Mouse (Mus musculus): ENCODE measurements around the gene Cyp1a1. TPM values are rescaled to one million over a fixed set of nuclear protein-coding genes. Genes with fewer than 3 reads are reported as not detected.

The Cyp1a1 gene
- polyA plus RNA-seq, 1 experiment from 2014 or later = not detected

GRCm38 (mm10) chr9:57712194-57712593, 24.5 kb downstream of the Cyp1a1 start:
- H3K9me3 ChIP-seq = no peaks in the 10 kb centered on the region; the same call in 1 of the 2 replicates
- no peak overlapping the region for H3K27ac ChIP-seq
- no peak overlapping the region for H3K9ac ChIP-seq
- no peak overlapping the region for H3K4me2 ChIP-seq (replicated peaks)
- peaks cover 49% of the 10 kb centered on the region for H3K36me3 ChIP-seq
- ATAC-seq (ENCODE audit: low FRiP score, low read depth) = no peak
- WGBS = 79% methylated on average over 2 of the region's 2 CpGs
- H3K27me3 ChIP-seq = no peaks in the 10 kb centered on the region
- H3K4me1 ChIP-seq = peaks cover 12% of the 10 kb centered on the region
- H3K4me3 ChIP-seq = no peak overlapping the region

GRCm38 (mm10) chr9:57718408-57718807, 30.7 kb downstream of the Cyp1a1 start:
- H3K27me3 ChIP-seq = no peaks in the 10 kb centered on the region
- H3K4me1 ChIP-seq = 0 out of 2 replicates have a peak, but pooled peaks cover 2% of the 10 kb centered on the region
- ATAC-seq (ENCODE audit: low FRiP score, low read depth) = no peak
- H3K9me3 ChIP-seq = no peaks in the 10 kb centered on the region
- H3K4me3 ChIP-seq = no peak overlapping the region
- peaks cover 70% of the 10 kb centered on the region for H3K36me3 ChIP-seq
- no peak overlapping the region for H3K27ac ChIP-seq
- H3K4me2 ChIP-seq (replicated peaks) = no peak overlapping the region
- no peak overlapping the region for H3K9ac ChIP-seq
- WGBS = 89% methylated on average over 7 of the region's 7 CpGs

- Histone ChIP-seq H3K4me3 (no peak overlapping the region), H3K9me3 (no peaks in the 10 kb centered on the region), H3K27ac (no peak overlapping the region), H3K4me1 (0 out of 2 replicates have a peak, but pooled peaks cover 3% of the 10 kb centered on the region), H3K36me3 (peaks cover 50% of the 10 kb centered on the region), H3K9ac (no peak overlapping the region), H3K4me2 (replicated peaks) (no peak overlapping the region), H3K27me3 (no peaks in the 10 kb centered on the region)
- WGBS = 90% methylated on average over 3 of the region's 3 CpGs
- ATAC-seq (ENCODE audit: low FRiP score, low read depth) = no peak
Measured at GRCm38 (mm10) chr9:57720736-57721135, 33.0 kb downstream of the Cyp1a1 start.

GRCm38 (mm10) chr9:57722371-57722770, 34.6 kb downstream of the Cyp1a1 start:
- H3K36me3 ChIP-seq = peaks cover 54% of the 10 kb centered on the region
- no peak overlapping the region for H3K4me3 ChIP-seq
- H3K9ac ChIP-seq = no peak overlapping the region
- WGBS = 71% methylated on average over 1 of the region's 1 CpGs
- ATAC-seq (ENCODE audit: low FRiP score, low read depth) = no peak
- H3K9me3 ChIP-seq = no peaks in the 10 kb centered on the region
- no peak overlapping the region for H3K4me2 ChIP-seq (replicated peaks)
- H3K27me3 ChIP-seq = no peaks in the 10 kb centered on the region
- H3K27ac ChIP-seq = no peak overlapping the region
- H3K4me1 ChIP-seq = 0 out of 2 replicates have a peak, but pooled peaks cover 3% of the 10 kb centered on the region

- no peaks in the 10 kb centered on the region for H3K9me3 ChIP-seq
- H3K4me3 ChIP-seq = no peak overlapping the region
- H3K9ac ChIP-seq = no peak overlapping the region
- H3K36me3 ChIP-seq = peaks cover 54% of the 10 kb centered on the region
- WGBS = 69% methylated on average over 5 of the region's 5 CpGs
- H3K27ac ChIP-seq = no peak overlapping the region
- no peak for ATAC-seq (ENCODE audit: low FRiP score, low read depth)
- H3K4me1 ChIP-seq = 0 out of 2 replicates have a peak, but pooled peaks cover 3% of the 10 kb centered on the region
- no peaks in the 10 kb centered on the region for H3K27me3 ChIP-seq
- no peak overlapping the region for H3K4me2 ChIP-seq (replicated peaks)
Measured at GRCm38 (mm10) chr9:57723315-57723715, 35.6 kb downstream of the Cyp1a1 start.

- H3K4me2 ChIP-seq (replicated peaks) = no peak overlapping the region
- no peak overlapping the region for H3K27ac ChIP-seq
- no peak overlapping the region for H3K9ac ChIP-seq
- H3K9me3 ChIP-seq = no peaks in the 10 kb centered on the region
- H3K4me3 ChIP-seq = no peak overlapping the region
- peaks cover 51% of the 10 kb centered on the region for H3K36me3 ChIP-seq
- H3K4me1 ChIP-seq = 0 out of 2 replicates have a peak, but pooled peaks cover 3% of the 10 kb centered on the region
- 87% methylated on average over 5 of the region's 5 CpGs for WGBS
- no peaks in the 10 kb centered on the region for H3K27me3 ChIP-seq
- no peak for ATAC-seq (ENCODE audit: low FRiP score, low read depth)
Measured at GRCm38 (mm10) chr9:57723796-57724195, 36.1 kb downstream of the Cyp1a1 start.

- no peaks in the 10 kb centered on the region for H3K27me3 ChIP-seq
- WGBS = 97% methylated on average over 3 of the region's 3 CpGs
- H3K36me3 ChIP-seq = peaks cover 52% of the 10 kb centered on the region
- H3K4me2 ChIP-seq (replicated peaks) = no peak overlapping the region
- H3K4me1 ChIP-seq = 0 out of 2 replicates have a peak, but pooled peaks cover 3% of the 10 kb centered on the region
- no peak for ATAC-seq (ENCODE audit: low FRiP score, low read depth)
- H3K9ac ChIP-seq = no peak overlapping the region
- H3K27ac ChIP-seq = no peak overlapping the region
- no peaks in the 10 kb centered on the region for H3K9me3 ChIP-seq
- no peak overlapping the region for H3K4me3 ChIP-seq
Measured at GRCm38 (mm10) chr9:57724701-57725100, 37.0 kb downstream of the Cyp1a1 start.

- no peak for ATAC-seq (ENCODE audit: low FRiP score, low read depth)
- Histone ChIP-seq H3K27me3 (no peaks in the 10 kb centered on the region), H3K36me3 (peaks cover 62% of the 10 kb centered on the region), H3K9me3 (no peaks in the 10 kb centered on the region), H3K9ac (no peak overlapping the region), H3K27ac (no peak overlapping the region), H3K4me1 (0 out of 2 replicates have a peak, but pooled peaks cover 2% of the 10 kb centered on the region), H3K4me3 (no peak overlapping the region), H3K4me2 (replicated peaks) (no peak overlapping the region)
- WGBS = 91% methylated on average over 1 of the region's 1 CpGs
Measured at GRCm38 (mm10) chr9:57728312-57728711, 40.6 kb downstream of the Cyp1a1 start.

- no peaks in the 10 kb centered on the region for H3K27me3 ChIP-seq
- 0 out of 2 replicates have a peak, but pooled peaks cover 4% of the 10 kb centered on the region for H3K4me1 ChIP-seq
- H3K9ac ChIP-seq = no peak overlapping the region
- no peak overlapping the region for H3K4me2 ChIP-seq (replicated peaks)
- no peaks in the 10 kb centered on the region for H3K9me3 ChIP-seq
- H3K27ac ChIP-seq = no peak overlapping the region
- peaks cover 57% of the 10 kb centered on the region for H3K36me3 ChIP-seq
- WGBS = 96% methylated on average over 6 of the region's 6 CpGs
- no peak overlapping the region for H3K4me3 ChIP-seq
- ATAC-seq (ENCODE audit: low FRiP score, low read depth) = no peak
Measured at GRCm38 (mm10) chr9:57733606-57734005, 45.9 kb downstream of the Cyp1a1 start.

GRCm38 (mm10) chr9:57739863-57740262, 52.1 kb downstream of the Cyp1a1 start:
- 0 out of 2 replicates have a peak, but pooled peaks cover 4% of the 10 kb centered on the region for H3K4me1 ChIP-seq
- no peaks in the 10 kb centered on the region for H3K27me3 ChIP-seq
- no peaks in the 10 kb centered on the region for H3K9me3 ChIP-seq
- ATAC-seq (ENCODE audit: low FRiP score, low read depth) = no peak
- H3K4me3 ChIP-seq = no peak overlapping the region
- no peak overlapping the region for H3K9ac ChIP-seq
- H3K27ac ChIP-seq = no peak overlapping the region
- 91% methylated on average over 5 of the region's 5 CpGs for WGBS
- no peak overlapping the region for H3K4me2 ChIP-seq (replicated peaks)
- H3K36me3 ChIP-seq = peaks cover 62% of the 10 kb centered on the region

- H3K27ac ChIP-seq = no peak overlapping the region
- H3K9me3 ChIP-seq = no peaks in the 10 kb centered on the region
- ATAC-seq (ENCODE audit: low FRiP score, low read depth) = no peak
- 67% methylated on average over 3 of the region's 3 CpGs for WGBS
- H3K4me3 ChIP-seq = no peak overlapping the region
- peaks cover 96% of the 10 kb centered on the region for H3K36me3 ChIP-seq
- no peaks in the 10 kb centered on the region for H3K27me3 ChIP-seq
- no peaks in the 10 kb centered on the region for H3K4me1 ChIP-seq
- H3K9ac ChIP-seq = no peak overlapping the region
- H3K4me2 ChIP-seq (replicated peaks) = no peak overlapping the region
Measured at GRCm38 (mm10) chr9:57744462-57745091, 56.8 kb downstream of the Cyp1a1 start.

- H3K27me3 ChIP-seq = no peaks in the 10 kb centered on the region
- H3K4me1 ChIP-seq = no peaks in the 10 kb centered on the region
- no peak overlapping the region for H3K4me2 ChIP-seq (replicated peaks)
- H3K9me3 ChIP-seq = no peaks in the 10 kb centered on the region
- H3K27ac ChIP-seq = no peak overlapping the region
- H3K4me3 ChIP-seq = no peak overlapping the region
- no peak for ATAC-seq (ENCODE audit: low FRiP score, low read depth)
- H3K36me3 ChIP-seq = peaks cover 97% of the 10 kb centered on the region
- 62% methylated on average over 1 of the region's 1 CpGs for WGBS
- no peak overlapping the region for H3K9ac ChIP-seq
Measured at GRCm38 (mm10) chr9:57747067-57747466, 59.3 kb downstream of the Cyp1a1 start.

GRCm38 (mm10) chr9:57748137-57748536, 60.4 kb downstream of the Cyp1a1 start:
- Histone ChIP-seq H3K9ac (no peak overlapping the region), H3K4me1 (no peaks in the 10 kb centered on the region), H3K9me3 (no peaks in the 10 kb centered on the region), H3K4me2 (replicated peaks) (no peak overlapping the region), H3K36me3 (peaks cover 97% of the 10 kb centered on the region), H3K27me3 (no peaks in the 10 kb centered on the region), H3K4me3 (no peak overlapping the region), H3K27ac (0 out of 2 replicates have a peak overlapping the region, but pooled peaks have one; percentile 6)
- WGBS = 92% methylated on average over 6 of the region's 6 CpGs
- no peak for ATAC-seq (ENCODE audit: low FRiP score, low read depth)
